Mouse (Mus musculus) liver, embryonic 14.5 days (tissue): ENCODE results near the gene Sorcs3. TPM values are rescaled to one million over a fixed set of nuclear protein-coding genes. Genes with fewer than 3 reads are reported as not detected.
A peak's percentile ranks its signal among the peaks of the same experiment; 100 is the strongest.

ENCODE experiments used
- ATAC-seq: fragments of 200-750 bp; cut with Nextera tagmentation; 2 replicates; pipeline ENCODE4 v1.8.0; 2017; ENCODE audit warnings: moderate number of reproducible peaks, mild to moderate bottlenecking, moderate library complexity; ENCODE audit not compliant: insufficient read depth
- DNase-seq, 3 experiments: peaks; one replicate each; pipeline ENCODE4 v3.0.0-alpha.2; 2012 to 2013; ENCODE audit warnings: low read depth in 3 of 3, low spot score in 3 of 3
- H3K27ac ChIP-seq: fragments of 300-500 bp; sonication (generic); 2 replicates; pipeline ENCODE4 v1.5.1; 2014; ENCODE audit warnings: moderate library complexity, mild to moderate bottlenecking, control low read depth, inconsistent platforms
- H3K27me3 ChIP-seq: fragments of 300-500 bp; sonication (generic); 2 replicates; pipeline ENCODE4 v1.6.1; 2014; ENCODE audit warnings: mild to moderate bottlenecking, low read length, moderate library complexity; ENCODE audit not compliant: control insufficient read depth, insufficient read depth
- H3K36me3 ChIP-seq: fragments of 300-500 bp; sonication (generic); replicated peaks from 2 replicates; pipeline ENCODE4 v1.6.1; 2014; ENCODE audit warnings: low read depth; ENCODE audit not compliant: control insufficient read depth, insufficient read depth
- H3K4me1 ChIP-seq, 2 experiments: fragments of 200-500 bp in 1 of 2; fragments of 300-500 bp in 1 of 2; sonication (generic) in 1 of 2; replicated peaks; 2 replicates each; pipeline ENCODE4 v1.6.1; 2012 to 2014; ENCODE audit warnings: antibody characterized with exemption in 1 of 2, inconsistent platforms in 1 of 2, low read length in 1 of 2; ENCODE audit not compliant: control insufficient read depth in 2 of 2, insufficient read depth in 2 of 2
- H3K4me2 ChIP-seq: fragments of 300-500 bp; sonication (generic); 2 replicates; pipeline ENCODE4 v1.6.1; 2014; ENCODE audit warnings: low read depth, mild to moderate bottlenecking, control low read depth, moderate library complexity
- H3K4me3 ChIP-seq, 2 experiments: fragments of 200-500 bp in 1 of 2; fragments of 300-500 bp in 1 of 2; sonication (generic) in 1 of 2; 2 replicates each; pipeline ENCODE4 v1.5.1; 2012 to 2014; ENCODE audit warnings: low read depth in 2 of 2, low read length in 2 of 2, mild to moderate bottlenecking in 2 of 2, control low read depth in 1 of 2, inconsistent platforms in 1 of 2, moderate library complexity in 1 of 2; ENCODE audit not compliant: insufficient read depth in 1 of 2
- H3K9ac ChIP-seq: fragments of 300-500 bp; sonication (generic); replicated peaks from 2 replicates; pipeline ENCODE4 v1.6.1; 2014; ENCODE audit warnings: mild to moderate bottlenecking, control low read depth, moderate library complexity
- H3K9me3 ChIP-seq: fragments of 300-500 bp; sonication (generic); 2 replicates; pipeline ENCODE4 v1.6.1; 2016; ENCODE audit warnings: low read length, mixed read lengths; ENCODE audit not compliant: control insufficient read depth
- CTCF ChIP-seq: IDR thresholded peaks from 2 replicates; pipeline ENCODE4 v1.5.1; 2016; ENCODE audit warnings: antibody characterized with exemption, low read depth, control low read depth
- EP300 ChIP-seq: IDR thresholded peaks from 2 replicates; pipeline ENCODE4 v1.6.1; 2016; ENCODE audit warnings: antibody characterized with exemption, low read depth
- WGBS: fragments of 180-500 bp; shearing (Covaris S2); extraction: QIAGEN DNeasy Blood & Tissue Kit; methylation state at CpG from one replicate; pipeline ENCODE4 v1.1.7; 2014; ENCODE audit not compliant: insufficient replicate concordance; 5-methylcytosine and 5-hydroxymethylcytosine counted together
- polyA plus RNA-seq, 2 experiments: library from polyadenylated mRNA; depleted of rRNA in 1 of 2; stranded (reverse) in 1 of 2; unstranded in 1 of 2; fragments of >200 nt; fragmentation: Nextera tagmentation in 1 of 2; extraction: Ambion mirVana in 1 of 2; gene quantifications; 2 replicates each; pipeline versions ENCODE4 v1.2.1 to v1.2.3; 2012 to 2014

The Sorcs3 gene
- polyA plus RNA-seq, 2 experiments, result 0.04 to 0.09 TPM

GRCm38 (mm10) chr19:48404774-48405495, 199.1 kb downstream of the Sorcs3 start:
- no peaks in the 10 kb centered on the region for H3K27me3 ChIP-seq
- WGBS, result 51% methylated on average over 7 of the region's 7 CpGs
- H3K36me3 ChIP-seq, result no peaks in the 10 kb centered on the region
- H3K4me3 ChIP-seq, result no peak overlapping the region
- TF ChIP-seq CTCF, result no peak
- TF ChIP-seq EP300, result no peak
- H3K9me3 ChIP-seq, result no peaks in the 10 kb centered on the region
- no peak overlapping the region for H3K27ac ChIP-seq
- no peak overlapping the region for H3K4me2 ChIP-seq
- H3K4me1 ChIP-seq, result no peaks in the 10 kb centered on the region
- H3K9ac ChIP-seq, result no peak overlapping the region
- DNase-seq, result no peak
- no peak for ATAC-seq

DNA sequence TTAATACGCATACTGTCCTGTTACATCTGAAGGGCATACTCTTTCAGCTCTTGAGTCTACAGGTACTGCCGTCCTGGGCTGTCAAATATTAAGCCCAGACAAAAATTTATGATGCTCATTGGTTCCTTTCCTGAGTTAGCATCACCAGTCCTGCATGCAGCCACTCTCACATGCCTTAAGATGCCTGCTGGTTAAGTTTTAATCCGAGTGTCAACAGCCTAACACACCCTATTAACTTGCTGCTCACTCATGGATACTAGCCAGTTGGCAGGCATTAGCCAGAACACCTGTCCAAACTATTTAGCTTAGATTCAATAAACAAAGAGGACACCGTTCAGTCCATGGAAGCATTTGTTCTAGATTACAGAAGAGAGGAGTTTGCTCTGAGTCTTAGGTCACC, 202.4 kb downstream of the Sorcs3 start:
- H3K9ac ChIP-seq, result no peak overlapping the region
- H3K9me3 ChIP-seq, result no peaks in the 10 kb centered on the region
- no peak overlapping the region for H3K4me3 ChIP-seq
- H3K4me1 ChIP-seq, result no peaks in the 10 kb centered on the region
- 51% methylated on average over 4 of the region's 4 CpGs for WGBS
- DNase-seq, result no peak
- TF ChIP-seq CTCF (no peak), EP300 (no peak)
- no peak overlapping the region for H3K27ac ChIP-seq
- H3K27me3 ChIP-seq, result no peaks in the 10 kb centered on the region
- H3K4me2 ChIP-seq, result no peak overlapping the region
- no peaks in the 10 kb centered on the region for H3K36me3 ChIP-seq
- ATAC-seq, result no peak

DNA sequence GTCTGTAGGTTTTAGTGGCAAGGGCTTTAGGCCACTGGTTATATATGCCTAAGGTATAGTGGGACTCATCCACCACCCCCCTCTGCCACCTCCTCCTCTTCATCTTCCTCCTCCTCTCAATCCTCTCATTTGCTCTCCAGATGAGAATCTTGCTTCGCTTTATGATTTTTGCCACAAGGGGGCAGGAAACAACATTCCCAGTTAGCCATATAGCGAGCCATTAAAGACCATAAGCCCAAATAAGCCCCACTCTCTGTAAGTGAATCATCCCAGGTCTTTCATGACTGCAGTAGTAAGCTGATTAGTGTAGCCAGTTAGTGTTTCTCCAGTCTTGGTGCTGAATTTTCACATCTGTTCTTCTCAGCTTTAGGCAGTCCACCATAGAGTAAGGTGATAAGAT, 205.5 kb downstream of the Sorcs3 start:
- Histone ChIP-seq H3K9ac (no peak overlapping the region), H3K27me3 (no peaks in the 10 kb centered on the region), H3K4me1 (no peaks in the 10 kb centered on the region), H3K27ac (no peak overlapping the region), H3K4me3 (no peak overlapping the region), H3K36me3 (no peaks in the 10 kb centered on the region), H3K9me3 (no peaks in the 10 kb centered on the region), H3K4me2 (no peak overlapping the region)
- DNase-seq (no peak), ATAC-seq (no peak)
- TF ChIP-seq CTCF (no peak), EP300 (no peak)
- WGBS, result 33% methylated on average over 2 of the region's 2 CpGs

DNA sequence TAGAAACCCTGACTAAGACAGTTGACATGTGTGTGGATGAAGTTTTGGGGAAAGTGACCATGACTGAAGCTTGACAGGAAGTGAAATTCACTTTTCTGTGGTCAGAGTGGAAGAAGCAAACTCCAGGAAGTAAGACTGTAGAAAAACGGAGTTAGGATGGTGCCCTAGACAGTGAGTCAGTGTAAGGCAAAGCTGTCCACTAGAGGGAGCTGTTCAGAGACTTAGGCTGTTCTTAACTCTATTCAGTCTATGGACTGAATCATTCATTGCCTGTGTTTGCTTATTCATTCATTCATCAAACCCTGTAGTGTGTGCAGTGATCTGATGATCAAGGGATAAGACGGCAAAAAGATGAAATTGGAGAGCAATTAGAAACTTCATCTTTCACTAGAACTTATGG, 208.0 kb downstream of the Sorcs3 start:
- no peak for DNase-seq
- H3K9ac ChIP-seq, result no peak overlapping the region
- no peaks in the 10 kb centered on the region for H3K27me3 ChIP-seq
- H3K27ac ChIP-seq, result no peak overlapping the region
- H3K9me3 ChIP-seq, result no peaks in the 10 kb centered on the region
- H3K36me3 ChIP-seq, result no peaks in the 10 kb centered on the region
- H3K4me1 ChIP-seq, result no peaks in the 10 kb centered on the region
- H3K4me3 ChIP-seq, result no peak overlapping the region
- ATAC-seq, result no peak
- H3K4me2 ChIP-seq, result no peak overlapping the region
- TF ChIP-seq CTCF (peak; percentile 30; the same call in 1 of the 2 replicates), EP300 (no peak)
- WGBS, result 38% methylated on average over 2 of the region's 2 CpGs

DNA sequence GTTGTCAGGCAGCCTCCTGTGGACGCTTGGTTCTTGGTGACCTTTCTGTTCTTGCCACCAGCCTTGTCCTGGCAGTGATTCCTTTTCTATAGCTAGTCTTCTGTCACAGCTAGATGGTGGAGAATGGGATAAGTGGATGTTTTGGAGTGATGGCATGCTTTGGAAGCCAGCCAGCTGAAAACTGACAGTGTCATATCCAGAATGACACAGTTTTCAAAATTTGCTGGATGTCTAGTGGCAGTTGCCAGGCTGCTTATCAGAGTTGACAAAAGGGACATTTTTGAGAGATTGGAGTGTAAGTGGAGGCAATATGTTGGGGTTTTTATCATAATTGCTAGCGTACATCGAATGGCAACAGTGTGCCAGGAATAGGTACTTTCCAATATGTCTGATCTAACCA, 212.5 kb downstream of the Sorcs3 start:
- H3K4me3 ChIP-seq, result no peak overlapping the region
- H3K4me2 ChIP-seq, result no peak overlapping the region
- H3K9me3 ChIP-seq, result no peaks in the 10 kb centered on the region
- DNase-seq, result no peak
- TF ChIP-seq CTCF, result no peak
- no peak for TF ChIP-seq EP300
- H3K27ac ChIP-seq, result no peak overlapping the region
- no peaks in the 10 kb centered on the region for H3K4me1 ChIP-seq
- no peaks in the 10 kb centered on the region for H3K36me3 ChIP-seq
- H3K27me3 ChIP-seq, result no peaks in the 10 kb centered on the region
- H3K9ac ChIP-seq, result no peak overlapping the region
- no peak for ATAC-seq
- 51% methylated on average over 3 of the region's 3 CpGs for WGBS
